Mouse (Mus musculus) thymus, postnatal 0 days (tissue): ENCODE measurements at regions not wholly inside any gene's neighbourhood (a gene's known extent, or its start where the extent isn't known, plus 50 kb on each side); places are given as distances from the start of the nearest gene placed in this dataset.
A peak's percentile ranks its signal among the peaks of the same experiment; 100 is the strongest.
"Not testable (repeated sequence)": the region's sequence is repeated elsewhere in the genome, so short reads cannot be mapped to it uniquely, and the experiment has no call there.

Experiments used
- DNase-seq: peaks from one replicate; pipeline ENCODE4 v3.0.0-alpha.2; 2015; ENCODE audit warnings: low spot score

DNA sequence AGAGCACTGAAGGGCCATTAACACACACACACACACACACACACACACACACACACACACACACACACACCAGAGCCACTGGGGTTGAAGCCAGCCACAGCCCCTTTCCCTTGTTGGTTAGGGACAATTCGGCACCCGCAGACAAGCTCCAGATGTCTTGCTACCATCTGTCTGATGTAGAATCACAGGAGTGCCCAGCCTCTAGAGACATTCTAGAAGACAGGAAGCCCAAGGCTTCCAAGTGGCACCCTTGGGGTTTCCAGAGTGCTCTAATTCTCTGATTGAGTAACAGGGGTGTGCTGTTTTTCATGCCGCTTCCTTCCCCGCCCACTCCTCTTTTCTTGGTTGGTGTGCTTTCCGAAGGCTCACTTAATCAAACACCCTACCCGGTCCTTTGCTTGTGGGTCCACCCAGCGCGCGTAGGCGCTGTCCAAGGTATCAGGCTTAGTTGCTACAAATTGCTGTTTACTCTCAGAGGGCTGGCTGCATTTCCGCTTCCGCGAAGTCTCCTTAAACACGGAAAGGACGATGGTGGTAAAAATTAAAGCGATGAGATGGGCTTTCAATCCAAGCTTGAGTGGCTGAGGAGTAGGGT is 59.5 kb upstream of the Zbtb18 start:
- peak; percentile 50 for DNase-seq

DNA sequence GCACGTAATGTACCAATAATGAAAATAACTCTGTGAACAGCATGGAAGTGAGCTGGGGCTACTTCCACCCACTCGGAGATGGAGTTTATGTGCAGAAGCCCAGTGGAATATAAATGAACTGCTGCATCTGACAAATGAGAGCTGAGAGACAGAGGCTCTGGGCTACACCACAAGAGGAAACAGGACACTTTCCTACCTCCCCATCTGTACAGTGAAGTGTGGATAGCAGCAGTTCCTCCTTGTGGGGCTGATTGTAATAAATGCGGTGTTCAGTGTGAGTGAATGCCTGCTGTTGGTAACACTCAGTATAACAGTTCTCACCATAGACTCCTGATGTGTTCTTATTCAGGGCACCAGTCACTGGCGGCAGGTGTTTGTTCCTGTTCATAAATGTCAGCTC is 60.0 kb upstream of the Zbtb18 start:
- DNase-seq, result no peak

DNA sequence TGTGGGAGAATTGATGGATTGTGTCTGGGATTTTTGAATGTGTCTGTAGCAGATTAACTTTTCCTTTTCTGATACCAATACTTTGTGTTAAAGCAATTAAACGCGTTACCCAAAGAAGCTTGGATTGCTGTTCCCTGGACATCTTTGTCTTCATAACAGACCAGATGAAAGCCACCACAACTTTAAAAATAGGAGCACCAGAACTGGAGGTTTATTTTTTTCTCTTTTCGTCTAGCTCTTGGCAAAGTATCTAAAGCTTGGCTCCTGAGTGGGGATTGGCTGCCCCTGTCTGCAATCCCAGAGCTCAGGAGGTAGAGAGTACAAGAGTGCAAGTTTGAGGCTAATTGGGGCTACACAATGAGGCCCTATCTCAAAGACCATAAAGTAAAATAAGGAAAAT is 64.0 kb upstream of the Zbtb18 start:
- DNase-seq, result no peak

DNA sequence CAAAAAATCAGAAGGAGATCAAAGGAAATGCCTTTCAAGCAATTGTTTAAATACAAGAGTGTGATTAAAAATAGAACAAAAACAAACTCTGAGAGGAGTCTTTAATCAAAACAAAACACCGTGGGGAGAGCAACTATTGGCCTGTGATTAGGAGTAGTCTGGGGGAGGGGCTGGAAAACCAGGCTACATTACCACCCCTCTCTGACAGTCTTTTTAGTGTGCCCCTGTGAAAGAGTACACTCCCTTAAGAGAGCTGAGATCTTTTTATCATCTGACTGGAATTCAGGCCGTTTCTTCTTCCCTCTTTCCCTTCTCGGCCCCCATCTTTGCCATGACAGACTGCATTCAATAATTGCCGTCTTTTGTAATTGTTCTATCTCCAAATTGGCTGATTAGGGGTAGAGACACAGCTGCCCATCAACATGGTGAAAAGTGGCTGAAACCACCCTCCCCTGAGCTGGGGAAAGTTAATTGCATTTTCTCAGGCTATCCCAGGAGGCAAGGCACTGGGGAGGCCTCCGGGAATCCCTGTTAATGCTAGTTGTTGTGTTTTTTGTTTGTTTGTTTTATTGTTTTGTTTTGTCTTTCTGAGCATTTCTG is 68.8 kb upstream of the Zbtb18 start:
- no peak for DNase-seq

DNA sequence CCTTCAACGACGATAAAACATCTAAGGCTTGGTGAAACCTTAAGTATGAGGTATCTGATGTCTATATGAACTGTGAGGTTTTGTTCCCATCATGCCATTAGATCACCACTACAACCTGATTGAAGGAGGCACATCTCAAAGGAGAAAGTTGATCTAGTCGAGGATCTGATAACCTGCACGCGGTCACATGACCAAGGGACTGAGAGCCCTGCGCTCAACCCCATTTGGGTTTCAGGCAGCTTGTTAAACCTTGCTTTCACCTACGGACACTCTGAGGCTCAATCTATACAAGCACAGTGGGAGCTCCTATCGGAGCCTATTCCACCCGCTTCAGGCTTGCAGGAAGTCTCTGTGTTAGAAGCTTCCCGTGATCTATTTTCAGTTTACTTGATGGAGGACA is 70.1 kb upstream of the Zbtb18 start:
- no peak for DNase-seq

DNA sequence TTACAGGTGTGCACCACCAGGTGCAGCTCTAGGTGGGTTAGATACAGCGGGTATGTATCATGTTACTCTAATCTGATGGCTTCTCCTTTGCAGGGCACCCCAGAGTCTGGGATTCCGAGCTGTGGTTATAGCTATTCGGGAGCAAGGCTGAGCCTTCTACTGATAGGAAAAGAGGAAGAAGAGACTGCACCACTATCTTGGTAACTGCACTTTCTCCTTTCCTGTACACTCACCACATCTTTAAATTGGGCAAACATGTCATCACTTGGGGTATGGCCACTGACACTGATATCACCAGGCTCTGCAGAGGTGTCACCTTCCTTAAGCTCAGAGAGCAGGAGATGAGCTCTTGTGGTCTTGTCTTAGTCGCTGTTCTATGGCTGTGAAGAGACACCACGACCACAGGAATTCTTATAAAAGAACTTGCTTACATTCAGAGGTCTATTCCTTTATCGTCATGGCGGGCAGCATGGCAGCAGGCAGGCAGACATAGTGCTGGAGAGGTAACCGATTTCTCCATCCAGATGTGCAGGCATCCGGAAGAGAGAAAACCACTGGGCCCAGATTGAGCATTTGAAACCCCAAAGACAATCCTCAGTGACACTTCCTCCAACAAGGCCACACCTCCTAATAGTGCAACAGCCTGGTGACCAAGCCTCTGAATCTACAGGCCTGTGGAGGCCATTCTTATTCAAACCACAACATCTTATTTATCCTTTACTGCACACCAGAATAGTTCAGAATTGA is 74.1 kb upstream of the Zbtb18 start:
- DNase-seq, result no peak

DNA sequence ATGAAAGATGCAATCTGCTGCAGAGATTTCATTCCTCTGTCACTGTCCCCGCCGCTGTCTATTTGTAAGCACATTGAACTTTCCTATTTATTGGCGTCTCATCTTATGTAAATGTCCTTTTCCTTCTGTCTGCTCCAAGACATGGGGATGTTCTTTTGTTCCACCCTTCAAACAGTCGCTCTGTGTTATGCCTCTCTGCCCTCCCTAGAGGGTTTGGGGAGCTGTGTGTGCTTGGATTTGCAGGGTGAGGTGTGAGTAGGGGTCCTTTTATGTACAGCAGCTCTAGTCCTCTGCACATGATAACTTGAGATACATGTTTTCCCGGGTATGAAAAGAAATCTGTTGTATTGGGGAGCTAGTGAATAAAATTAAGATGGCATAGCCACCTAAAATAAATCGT is 75.2 kb upstream of the Zbtb18 start:
- DNase-seq, result no peak

DNA sequence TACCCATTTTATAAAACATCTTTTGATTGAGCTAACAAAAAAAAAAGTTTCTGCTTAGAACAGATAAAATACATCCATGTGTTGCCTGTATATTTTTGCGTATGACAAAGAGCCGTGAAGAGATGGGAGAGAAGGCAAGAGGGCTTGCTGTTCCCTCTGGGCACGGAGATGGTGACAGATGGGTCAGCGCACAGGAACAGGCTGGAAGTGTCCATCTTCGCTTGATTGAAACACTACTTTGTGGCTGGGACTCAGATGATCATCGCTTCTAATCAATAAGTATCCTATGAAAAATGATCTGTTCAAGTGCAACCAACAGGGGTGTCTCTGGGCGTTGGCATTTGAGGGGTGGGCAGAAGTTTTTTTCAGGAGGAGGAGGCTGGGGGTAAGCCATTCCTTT is 75.7 kb upstream of the Zbtb18 start:
- no peak for DNase-seq

DNA sequence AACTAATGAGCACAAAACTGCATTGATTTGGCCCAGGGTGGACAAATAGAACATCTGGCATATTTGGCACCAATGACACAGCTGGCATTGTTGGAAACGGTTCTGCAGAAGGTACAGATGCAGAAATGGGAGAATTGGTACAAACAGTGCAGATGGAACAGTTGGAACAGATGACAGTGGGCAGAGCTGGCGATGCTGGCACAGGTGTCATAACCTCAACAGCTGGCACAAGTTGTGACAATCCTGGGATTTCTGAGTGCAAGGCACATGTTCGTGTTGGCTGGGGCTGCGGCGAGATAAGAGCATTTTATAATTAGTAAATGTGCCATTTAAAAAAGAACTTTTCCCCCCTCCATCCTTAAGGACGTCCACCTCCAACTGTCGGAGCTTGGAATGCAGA is 77.8 kb upstream of the Zbtb18 start:
- DNase-seq, result no peak

DNA sequence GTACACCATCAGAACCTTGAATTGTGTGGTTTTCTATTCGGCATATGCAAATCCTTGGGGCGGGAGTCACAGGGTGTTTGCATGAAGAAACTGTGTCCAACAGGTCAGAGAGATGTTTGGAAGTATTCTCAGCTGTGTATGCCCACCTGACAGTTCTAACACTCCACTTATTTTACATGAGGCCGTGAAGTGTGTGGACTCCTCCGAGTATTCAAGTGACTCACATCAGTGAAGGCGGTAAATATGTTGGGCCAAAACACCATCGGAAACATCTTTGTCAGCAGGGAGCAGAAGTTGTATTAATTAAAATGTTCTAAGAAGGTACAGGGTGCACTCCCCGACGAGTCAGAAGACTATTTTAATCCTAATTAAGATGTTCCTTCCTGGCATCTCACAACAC is 79.8 kb upstream of the Zbtb18 start:
- no peak for DNase-seq

DNA sequence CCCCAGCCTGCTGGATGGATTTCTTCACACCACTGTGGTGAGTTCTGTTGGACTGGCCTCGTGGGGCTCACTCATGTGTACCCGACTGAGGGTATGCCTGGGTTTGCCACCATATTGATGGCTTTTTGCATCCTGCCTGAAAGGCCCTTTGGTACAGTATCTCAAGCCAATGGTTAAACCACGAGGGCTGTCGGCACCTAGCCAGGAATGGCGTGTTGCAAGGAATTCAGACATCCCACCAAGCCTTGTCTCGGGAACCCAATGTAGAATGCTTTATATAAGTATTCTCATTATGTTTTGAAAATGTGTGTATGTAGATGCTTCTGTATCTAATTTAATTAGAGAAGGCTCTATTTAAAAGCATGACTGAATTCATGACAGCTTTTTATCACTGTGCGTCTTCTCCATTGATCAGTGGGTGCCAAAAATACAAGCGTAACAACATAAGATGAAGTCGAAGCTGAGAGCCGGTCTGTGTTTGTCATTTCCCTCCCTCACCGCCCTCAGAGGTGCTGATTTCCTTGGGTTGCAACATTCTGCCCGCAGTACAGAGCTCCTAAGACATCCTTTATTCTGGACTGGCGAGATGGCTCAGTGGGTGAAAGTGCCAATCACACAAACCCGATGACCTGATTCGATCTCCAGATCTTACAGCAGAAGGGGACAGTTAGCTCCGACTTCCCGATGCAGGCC is 90.5 kb upstream of the Akt3 start:
- DNase-seq, result no peak

DNA sequence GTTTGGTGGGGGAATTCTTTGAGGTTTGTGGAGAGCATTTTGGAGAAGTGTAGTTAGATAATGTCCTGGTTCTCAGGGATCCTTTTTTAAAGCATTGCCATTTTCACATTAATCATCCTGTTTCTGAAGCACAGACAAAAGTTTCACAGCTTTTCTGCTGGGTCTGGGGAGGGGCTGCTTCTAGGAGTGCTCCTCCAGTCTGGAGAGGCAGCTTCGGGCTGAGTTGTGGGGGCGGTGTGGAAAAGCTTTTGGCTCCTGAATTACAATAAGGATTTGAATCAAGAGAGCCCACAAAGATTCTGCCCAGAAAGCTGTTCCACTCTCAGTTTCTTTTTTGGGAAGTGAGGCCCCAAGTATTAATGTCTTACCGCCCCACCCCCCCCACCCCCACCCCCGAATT is 89.2 kb upstream of the Akt3 start:
- DNase-seq, result no peak

DNA sequence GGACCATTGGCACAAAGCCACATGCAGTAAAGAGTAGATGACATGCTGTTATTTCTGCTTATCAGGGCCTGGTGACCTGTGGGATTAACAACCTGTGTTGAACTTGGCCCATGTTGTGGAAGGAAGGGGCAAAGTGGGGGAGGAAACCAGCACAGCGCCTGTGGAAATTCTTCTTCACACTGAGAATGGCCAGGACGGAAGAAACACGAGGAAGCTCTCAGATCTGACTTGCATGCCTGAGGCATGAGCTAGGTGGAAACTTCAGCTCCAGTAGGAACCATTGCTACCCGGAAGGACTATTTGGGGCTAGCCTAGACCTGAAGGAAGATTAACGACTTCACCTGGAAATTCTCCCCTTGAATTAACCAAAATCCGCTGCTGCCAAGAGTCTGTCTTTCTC is 88.5 kb upstream of the Akt3 start:
- no peak for DNase-seq

DNA sequence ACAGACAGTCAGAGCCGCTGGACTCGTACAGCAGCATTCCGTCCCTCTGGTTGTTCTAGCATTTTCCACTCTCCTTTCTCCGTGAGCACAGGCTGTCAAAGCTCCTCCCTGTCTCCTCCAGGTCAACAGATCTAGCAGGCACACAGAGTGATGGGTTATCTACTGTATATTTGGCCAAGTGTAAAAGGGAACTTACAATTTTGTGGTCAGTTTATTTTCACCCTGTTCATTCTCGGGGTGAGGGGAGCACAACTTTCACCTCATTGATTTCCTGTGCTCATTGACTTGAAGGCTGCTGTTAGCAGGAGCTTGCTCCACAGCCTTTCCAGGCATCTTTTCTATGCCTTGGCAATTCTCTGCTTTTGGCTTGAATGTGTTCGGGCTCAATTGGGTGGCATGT is 87.5 kb upstream of the Akt3 start:
- DNase-seq, result no peak

DNA sequence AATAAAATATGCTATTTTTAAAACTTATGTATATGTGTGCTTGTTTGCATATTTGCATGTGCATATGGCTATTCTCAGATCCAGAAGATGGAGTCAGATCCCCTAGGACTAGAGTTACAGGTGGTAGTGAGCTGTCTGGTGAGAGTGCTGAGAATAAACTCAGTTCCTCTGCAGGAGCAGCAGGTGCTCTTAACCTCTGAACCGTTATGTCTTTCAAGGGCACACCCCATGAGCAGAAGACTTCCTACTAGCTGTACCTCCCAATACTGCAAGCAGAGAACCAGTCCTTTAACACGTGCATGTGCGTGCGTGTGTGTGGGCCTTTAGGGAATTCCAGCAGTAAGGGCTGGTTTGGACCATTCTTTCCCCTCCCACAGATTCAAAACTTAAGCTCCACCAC is 85.9 kb upstream of the Akt3 start:
- no peak for DNase-seq

DNA sequence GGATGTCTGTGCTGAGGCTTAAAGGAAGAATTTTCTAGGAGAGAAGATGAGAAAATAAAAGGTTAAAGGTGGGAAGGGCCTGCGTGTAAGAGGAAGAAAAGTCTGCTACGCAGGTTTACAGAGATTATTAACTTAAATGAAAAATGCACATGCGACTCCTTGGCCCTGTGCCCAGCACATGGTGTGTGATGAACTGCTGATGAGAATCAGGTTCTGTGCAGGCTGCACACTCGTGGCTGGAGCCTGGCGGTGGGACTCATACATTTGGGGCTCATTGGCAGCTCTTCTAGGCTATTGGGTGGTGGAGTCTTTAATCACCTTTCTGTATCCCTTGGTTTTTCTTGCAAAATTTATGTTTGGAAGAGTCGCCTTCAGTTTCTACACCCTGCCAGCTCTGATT is 85.1 kb upstream of the Akt3 start:
- no peak for DNase-seq

DNA sequence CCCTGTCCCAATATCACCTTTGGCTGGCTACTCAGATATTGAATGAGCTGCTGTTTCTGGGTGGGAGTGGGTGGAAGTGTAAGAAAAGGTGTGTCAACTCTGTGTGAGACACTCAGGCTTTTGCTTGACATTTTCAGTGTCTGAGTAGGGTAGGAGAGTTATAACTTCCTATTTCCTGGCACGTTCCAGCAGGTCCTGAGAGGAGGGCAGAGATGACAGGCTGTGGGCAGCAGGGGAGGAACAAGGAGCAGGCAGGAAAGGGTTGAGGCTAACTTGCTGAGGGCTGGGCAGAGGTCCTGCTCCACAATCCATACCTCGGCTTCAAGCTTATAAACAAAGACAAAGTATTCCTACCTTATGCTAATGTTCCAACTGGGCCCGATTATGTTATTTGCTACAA is 82.2 kb upstream of the Akt3 start:
- no peak for DNase-seq

DNA sequence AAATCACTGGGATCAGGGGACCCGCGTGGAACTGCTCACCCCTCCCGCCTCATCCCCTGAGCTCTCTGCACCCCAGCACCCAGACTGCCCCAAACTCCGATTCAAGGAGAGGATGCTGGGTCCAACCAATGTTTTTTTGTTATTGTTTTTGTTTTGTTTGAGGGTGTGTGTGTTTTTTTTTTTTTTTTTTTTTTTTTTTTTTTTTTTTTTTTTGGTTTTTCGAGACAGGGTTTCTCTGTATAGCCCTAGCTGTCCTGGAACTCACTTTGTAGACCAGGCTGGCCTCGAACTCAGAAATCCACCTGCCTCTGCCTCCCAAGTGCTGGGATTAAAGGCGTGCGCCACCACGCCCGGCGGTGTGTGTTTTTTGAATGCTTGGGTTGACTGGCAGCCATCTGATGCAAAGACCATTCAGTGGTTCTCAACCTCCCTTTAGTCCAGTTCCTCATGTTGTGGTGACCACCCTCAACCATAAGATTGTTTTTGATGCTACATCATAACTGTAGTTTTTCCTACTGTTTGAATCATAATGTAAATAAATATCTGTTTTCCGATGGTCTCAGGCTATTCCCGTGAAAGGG is 81.3 kb upstream of the Akt3 start:
- not testable (repeated sequence) for DNase-seq

DNA sequence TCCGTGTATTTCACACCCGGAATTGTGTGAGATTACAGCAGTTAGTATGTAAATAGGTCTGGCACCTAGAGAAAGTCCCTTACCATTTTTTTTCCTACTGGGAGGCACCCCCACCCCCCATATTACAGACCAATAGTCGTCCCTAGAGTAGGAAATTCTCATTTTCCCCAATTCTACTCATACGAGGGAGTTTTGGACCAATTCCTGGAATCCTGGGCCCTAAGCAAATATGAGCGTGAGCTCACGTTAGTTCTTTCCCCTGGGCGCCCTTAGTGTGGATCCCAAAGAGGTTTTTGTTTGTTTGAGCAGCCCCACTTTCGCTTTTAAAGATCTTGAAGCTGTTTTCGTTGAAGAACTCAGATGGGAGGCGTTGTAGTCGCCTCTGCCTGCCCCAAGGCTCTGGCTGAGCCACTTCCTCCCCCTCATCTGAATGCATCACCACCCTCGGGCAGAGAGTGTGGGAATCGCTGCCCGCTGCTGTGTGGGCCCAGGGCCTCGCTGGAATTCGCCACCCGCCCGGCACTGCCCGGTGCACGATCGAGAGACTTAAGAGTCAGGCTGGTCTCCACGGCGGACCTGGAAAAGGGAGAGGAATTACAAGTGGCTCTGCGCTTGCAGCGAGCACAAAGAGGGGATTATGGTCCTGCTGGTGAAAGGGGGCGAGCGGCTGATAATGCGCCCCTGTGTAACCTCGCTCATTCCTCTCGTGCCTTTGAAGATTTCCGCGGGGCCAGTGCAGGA is 80.6 kb upstream of the Akt3 start:
- peak; percentile 43 for DNase-seq

DNA sequence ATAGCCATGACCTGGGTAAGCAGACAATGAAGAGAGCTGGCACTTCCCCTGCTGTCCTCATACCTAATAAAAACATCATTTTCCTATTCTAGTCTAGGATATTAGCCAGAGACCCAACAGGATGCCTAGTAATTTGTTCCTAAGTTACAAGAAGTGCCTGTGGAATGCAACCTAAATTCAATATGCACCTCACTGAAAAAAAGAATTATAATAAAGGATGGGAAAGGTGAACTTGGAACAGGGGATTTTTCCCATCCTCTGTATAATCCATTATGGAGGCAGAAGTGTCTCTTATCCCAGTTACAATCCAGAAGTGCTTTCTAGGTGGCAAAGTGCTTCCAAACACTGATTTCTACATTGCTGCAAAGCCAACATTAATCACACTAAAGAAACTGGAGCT is 79.8 kb upstream of the Akt3 start:
- DNase-seq, result no peak

DNA sequence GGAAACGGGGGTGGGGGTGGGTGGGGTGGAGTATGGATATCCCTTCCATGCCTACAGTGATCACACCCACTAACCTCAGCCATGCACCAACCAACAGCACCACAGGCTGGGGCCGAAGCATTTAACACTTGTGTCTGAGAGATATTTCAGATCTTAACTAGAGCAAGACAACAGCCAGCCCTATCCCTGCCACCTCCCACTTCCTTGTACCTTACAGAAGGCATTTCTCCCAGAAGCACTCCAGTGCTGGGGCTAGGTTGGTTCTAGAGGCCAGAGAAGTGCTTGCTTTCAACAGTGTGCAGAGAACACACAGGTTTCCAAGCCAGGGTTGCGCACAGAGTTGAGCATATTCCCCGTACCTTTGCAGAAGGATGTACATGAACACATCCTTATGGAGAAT is 79.1 kb upstream of the Akt3 start:
- no peak for DNase-seq

DNA sequence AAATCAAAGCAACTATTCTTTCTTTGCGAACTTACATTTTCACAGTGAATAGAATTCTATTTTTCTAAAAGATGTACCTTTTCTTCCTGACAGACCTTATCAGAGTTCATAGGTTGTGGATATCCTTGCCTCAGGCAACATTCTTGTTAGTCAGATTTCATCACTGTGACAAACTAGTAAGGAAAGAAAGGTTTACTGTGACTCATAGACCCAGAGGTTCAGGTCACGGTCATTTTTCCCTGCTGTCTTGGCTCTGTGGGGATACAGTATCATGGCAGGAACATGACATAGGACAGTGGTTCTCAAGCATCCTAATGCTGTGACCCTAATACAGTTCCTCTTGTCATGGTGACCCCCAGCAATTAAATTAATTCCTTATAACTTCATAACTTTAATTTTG is 78.4 kb upstream of the Akt3 start:
- DNase-seq, result no peak
